Mouse (Mus musculus) heart, postnatal 0 days (tissue): ENCODE measurements around the gene Rps2.

Source experiments
- CTCF ChIP-seq: IDR thresholded peaks from 2 replicates; pipeline ENCODE4 v1.5.1; 2016; ENCODE audit warnings: antibody characterized with exemption, control low read depth, low read depth
- EP300 ChIP-seq: IDR thresholded peaks from 2 replicates; pipeline ENCODE4 v1.6.1; 2016; ENCODE audit warnings: antibody characterized with exemption, low read depth

DNA sequence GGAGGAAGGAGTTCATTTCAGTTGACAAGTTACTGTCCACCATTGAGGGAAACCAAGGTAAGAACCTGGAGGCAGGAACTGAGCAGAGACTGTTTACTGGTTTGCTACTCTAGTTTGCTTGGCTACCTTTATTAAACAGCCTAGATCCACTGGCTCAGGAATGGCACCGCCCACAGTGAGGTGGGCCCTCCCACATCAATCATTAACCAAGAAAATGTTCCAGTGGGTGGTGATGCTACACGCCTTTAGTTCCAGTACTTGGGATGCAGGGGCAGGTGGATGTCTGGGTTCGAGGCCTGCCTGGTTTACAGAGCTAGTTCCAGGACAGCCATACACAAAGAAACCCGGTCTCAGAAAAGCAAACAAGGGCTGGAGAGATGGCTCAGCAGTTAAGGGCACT lies 20.3 kb downstream of the Rps2 start:
- TF ChIP-seq CTCF (no peak), EP300 (no peak)
